11 mouse cellular contexts compared by ENCODE assay signal in genomic region chr11:113174011-113174507, GRCm38 (mm10).
DNase-seq lines count a peak whose midpoint lies in the region; ATAC-seq and TF ChIP-seq lines count a peak whose summit lies in the region.
"Had no signal": no experiment of that assay in that cellular context is flagged by ENCODE, and none has a peak within 500 bp of the region (broad histone marks: within the 10 kb centered on the region; RNA-seq: fewer than 3 reads in every experiment).

No protein-coding gene starts in this region.

- no peak overlapping the region for H3K4me3 ChIP-seq in layer of hippocampus, adult 2 months
- no peak overlapping the region for H3K4me3 ChIP-seq in forebrain, embryonic 11.5 days (ENCODE audit: low read depth, low read length)
- no peak overlapping the region for H3K4me3 ChIP-seq in liver, embryonic 12.5 days
- no peak overlapping the region for H3K4me3 ChIP-seq in kidney, adult 2 months (ENCODE audit: insufficient read depth, low read depth, low read length)
- H3K4me3 ChIP-seq: myocyte had no signal

- peaks cover 20% of the 10 kb centered on the region for H3K4me1 ChIP-seq in forebrain, embryonic 11.5 days (replicated peaks; ENCODE audit: control insufficient read depth, insufficient read depth, low read length)
- H3K4me1 ChIP-seq in liver, embryonic 12.5 days, result peaks cover 23% of the 10 kb centered on the region
- H3K4me1 ChIP-seq in kidney, adult 2 months (ENCODE audit: control insufficient read depth, insufficient read depth, low read length), result peaks cover 7% of the 10 kb centered on the region; the same call in 1 of the 2 replicates

- no peak overlapping the region for H3K9ac ChIP-seq in forebrain, embryonic 11.5 days (ENCODE audit: low read length)
- H3K9ac ChIP-seq in liver, embryonic 12.5 days, result no peak overlapping the region

- TF ChIP-seq CTCF in layer of hippocampus, adult 2 months (conservative IDR thresholded peaks at IDR 0.05), result no peak
- TF ChIP-seq CTCF in kidney, adult 2 months (conservative IDR thresholded peaks at IDR 0.05; ENCODE audit: insufficient read depth, insufficient read length, low read depth, low read length), result no peak

- no peaks in the 10 kb centered on the region for H3K9me3 ChIP-seq in forebrain, embryonic 11.5 days (ENCODE audit: control insufficient read depth, low read length)
- no peaks in the 10 kb centered on the region for H3K9me3 ChIP-seq in liver, embryonic 12.5 days (replicated peaks)

- no peaks in the 10 kb centered on the region for H3K27me3 ChIP-seq in forebrain, embryonic 11.5 days (ENCODE audit: control insufficient read depth, insufficient read depth, low read length)
- H3K27me3 ChIP-seq in liver, embryonic 12.5 days (replicated peaks), result peaks cover 5% of the 10 kb centered on the region; the same call in 1 of the 2 replicates
- no peaks in the 10 kb centered on the region for H3K27me3 ChIP-seq in kidney, adult 2 months (replicated peaks; ENCODE audit: control insufficient read depth, insufficient read depth, low read length)

- H3K36me3 ChIP-seq in forebrain, embryonic 11.5 days (ENCODE audit: control insufficient read depth, insufficient read depth, low read length), result no peaks in the 10 kb centered on the region
- H3K36me3 ChIP-seq in liver, embryonic 12.5 days, result no peaks in the 10 kb centered on the region
- H3K36me3 ChIP-seq in kidney, adult 2 months (ENCODE audit: control insufficient read depth, insufficient read depth, low read length), result no peaks in the 10 kb centered on the region
- H3K36me3 ChIP-seq: G1E had no signal

- no peak for TF ChIP-seq POLR2A in kidney, adult 2 months (IDR thresholded peaks at IDR 0.05; ENCODE audit: low read depth, low read length)

- DNase-seq in layer of hippocampus, adult 2 months (ENCODE audit: low spot score in 2 of 2), result no peak
- no peak for DNase-seq in layer of hippocampus, adult 8-10 months (ENCODE audit: low spot score in 2 of 2)
- no peak for DNase-seq in forebrain, embryonic 11.5 days (ENCODE audit: low spot score)
- peak; percentile 62 for DNase-seq in retina, embryonic 14.5 days (ENCODE audit: low spot score)
- DNase-seq in kidney, adult 2 months, result no peak
- DNase-seq in kidney, adult 18-20 months, result no peak
- DNase-seq in ovary, adult 18-20 months (ENCODE audit: low spot score), result no peak
- DNase-seq: gastrocnemius, adult 2 months had no signal

- H3K27ac ChIP-seq in layer of hippocampus, adult 2 months, result peak overlapping the region; percentile 28; the same call in 1 of the 2 replicates
- H3K27ac ChIP-seq in forebrain, embryonic 11.5 days (ENCODE audit: low read depth, low read length), result peak overlapping the region; percentile 73
- H3K27ac ChIP-seq in liver, embryonic 12.5 days, result peak overlapping the region; percentile 88
- no peak overlapping the region for H3K27ac ChIP-seq in kidney, adult 2 months (ENCODE audit: insufficient read depth, low read depth, low read length)

- WGBS in forebrain, embryonic 11.5 days, result 41% methylated on average over 5 of the region's 5 CpGs
- 39% methylated on average over 5 of the region's 5 CpGs for WGBS in liver, embryonic 12.5 days (ENCODE audit: insufficient replicate concordance)
- 79% methylated on average over 5 of the region's 5 CpGs for WGBS in kidney, adult 2 months

- no peak overlapping the region for H3K4me2 ChIP-seq in forebrain, embryonic 11.5 days (ENCODE audit: low read depth, low read length, severe bottlenecking)
- H3K4me2 ChIP-seq in liver, embryonic 12.5 days, result peak overlapping the region; percentile 38

- 0 out of 2 replicates have a peak, but pooled peaks have one; percentile 22 for ATAC-seq in forebrain, embryonic 11.5 days (replicated peaks; ENCODE audit: low FRiP score)
- peak; percentile 86 for ATAC-seq in liver, embryonic 12.5 days
